In the genomic region with DNA sequence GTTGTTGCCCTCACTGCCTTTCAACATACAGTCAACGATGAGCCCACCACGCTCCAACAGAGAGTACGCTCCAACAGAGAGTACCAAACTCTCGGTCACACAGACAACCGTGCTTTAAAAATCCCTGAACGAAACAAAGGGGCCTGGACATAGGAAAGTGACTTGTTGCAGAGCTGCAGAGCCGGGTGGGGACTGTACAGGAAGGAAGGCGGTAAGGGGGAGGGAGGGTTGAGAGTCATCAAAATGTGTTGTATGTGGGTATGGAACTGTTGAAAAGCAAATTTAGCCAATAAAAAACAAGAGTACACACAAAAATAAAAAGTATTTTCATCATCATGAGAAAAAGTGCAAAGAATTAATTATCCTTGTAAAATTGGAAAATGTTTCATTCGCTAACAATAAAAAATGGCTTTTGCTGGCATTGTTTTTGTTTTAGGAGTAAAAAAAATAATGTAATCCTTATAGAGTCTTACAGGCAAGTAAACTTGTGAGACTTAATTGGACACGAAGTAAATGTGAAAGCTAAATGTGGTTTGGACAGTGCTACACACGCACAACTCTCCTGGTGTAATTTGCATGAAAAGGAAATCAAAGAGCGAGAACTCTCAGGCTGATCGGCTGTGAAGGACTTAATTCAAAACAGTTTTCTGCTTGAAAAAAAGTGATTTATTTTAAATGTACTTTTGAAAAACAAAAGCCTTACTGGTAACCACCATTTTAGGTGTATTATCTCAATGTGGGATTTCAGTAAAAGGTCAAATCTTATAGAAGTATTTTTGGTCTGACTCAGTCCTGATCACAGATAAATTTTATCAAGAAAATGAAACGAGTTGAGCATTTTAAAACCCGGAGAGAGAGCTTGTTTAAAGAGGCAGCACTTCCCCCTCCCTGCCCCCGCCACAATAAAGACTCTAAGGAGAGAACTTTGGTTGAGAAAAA, we compare ENCODE assay signal across 9 mouse cellular contexts.
DNase-seq lines count a peak whose midpoint lies in the region; ATAC-seq and TF ChIP-seq lines count a peak whose summit lies in the region.
"Had no signal": no experiment of that assay in that cellular context is flagged by ENCODE, and none has a peak within 500 bp of the region (broad histone marks: within the 10 kb centered on the region; RNA-seq: fewer than 3 reads in every experiment).

No protein-coding gene starts in this region.

- no peaks in the 10 kb centered on the region for H3K36me3 ChIP-seq in embryonic facial prominence, embryonic 15.5 days
- H3K36me3 ChIP-seq in limb, embryonic 11.5 days (ENCODE audit: control insufficient read depth, insufficient read depth, low read length): no peaks in the 10 kb centered on the region
- H3K36me3 ChIP-seq: stomach, embryonic 15.5 days had no signal

- WGBS in embryonic facial prominence, embryonic 15.5 days: 26% methylated on average over 16 of the region's 16 CpGs
- 24% methylated on average over 16 of the region's 16 CpGs for WGBS in limb, embryonic 11.5 days

- intact Hi-C loops in gastrocnemius, adult 2 months (cut with DNase I): no loop called here
- intact Hi-C loops in gastrocnemius, postnatal 14 days (cut with DNase I; ENCODE audit: low total_unique reads): no loop called here
- intact Hi-C loops in left cerebral cortex, postnatal 10 days (cut with DNase I): no loop called here

- no peak for DNase-seq in gastrocnemius, adult 2 months
- no peak for DNase-seq in gastrocnemius, postnatal 14 days
- peak; percentile 39 to 40 for DNase-seq in B cell, adult 2 months
- peak; percentile 55 for DNase-seq in limb, embryonic 11.5 days (ENCODE audit: low spot score)
- DNase-seq in cerebellum, postnatal 25 days: no peak
- no peak for DNase-seq in left cerebral cortex, postnatal 10 days (ENCODE audit: extremely low spot score in 1 of 2, low spot score in 2 of 2)
- no peak for DNase-seq in frontal cortex, postnatal 14 days (ENCODE audit: low spot score in 2 of 2)

- no peaks in the 10 kb centered on the region for H3K27me3 ChIP-seq in embryonic facial prominence, embryonic 15.5 days
- no peaks in the 10 kb centered on the region for H3K27me3 ChIP-seq in limb, embryonic 11.5 days (ENCODE audit: control insufficient read depth, insufficient read depth, low read length)
- H3K27me3 ChIP-seq: stomach, embryonic 15.5 days had no signal

- H3K4me1 ChIP-seq in embryonic facial prominence, embryonic 15.5 days: no peaks in the 10 kb centered on the region
- peaks cover 14% of the 10 kb centered on the region; the same call in 1 of the 2 replicates for H3K4me1 ChIP-seq in limb, embryonic 11.5 days (ENCODE audit: control insufficient read depth, insufficient read depth, low read length)
- H3K4me1 ChIP-seq: stomach, embryonic 15.5 days had no signal

- no peak for TF ChIP-seq CTCF in gastrocnemius, adult 2 months (IDR thresholded peaks at IDR 0.05)

- H3K9ac ChIP-seq in embryonic facial prominence, embryonic 15.5 days: no peak overlapping the region
- no peak overlapping the region for H3K9ac ChIP-seq in limb, embryonic 11.5 days (ENCODE audit: low read length)
- H3K9ac ChIP-seq: stomach, embryonic 15.5 days had no signal

- ATAC-seq in embryonic facial prominence, embryonic 15.5 days (ENCODE audit: insufficient number of reproducible peaks, low FRiP score, low TSS enrichment, low read depth): no peak
- ATAC-seq in limb, embryonic 11.5 days (ENCODE audit: insufficient number of reproducible peaks, low FRiP score, low TSS enrichment, low read depth): no peak

- H3K4me3 ChIP-seq in gastrocnemius, adult 2 months: peak overlapping the region; percentile 56
- H3K4me3 ChIP-seq in embryonic facial prominence, embryonic 15.5 days (replicated peaks): no peak overlapping the region
- no peak overlapping the region for H3K4me3 ChIP-seq in limb, embryonic 11.5 days (ENCODE audit: low read depth, low read length)
- H3K4me3 ChIP-seq: stomach, embryonic 15.5 days had no signal

- H3K4me2 ChIP-seq in embryonic facial prominence, embryonic 15.5 days (replicated peaks): 0 out of 2 replicates have a peak overlapping the region, but pooled peaks have one; percentile 17
- H3K4me2 ChIP-seq in limb, embryonic 11.5 days (ENCODE audit: low read depth, severe bottlenecking): no peak overlapping the region
- H3K4me2 ChIP-seq: stomach, embryonic 15.5 days had no signal

- no peaks in the 10 kb centered on the region for H3K9me3 ChIP-seq in embryonic facial prominence, embryonic 15.5 days (replicated peaks)
- no peaks in the 10 kb centered on the region for H3K9me3 ChIP-seq in limb, embryonic 11.5 days (ENCODE audit: control insufficient read depth, low read length)
- H3K9me3 ChIP-seq: stomach, embryonic 15.5 days had no signal

- H3K27ac ChIP-seq in gastrocnemius, adult 2 months: peak overlapping the region; percentile 44
- peak overlapping the region; percentile 66 for H3K27ac ChIP-seq in embryonic facial prominence, embryonic 15.5 days (replicated peaks)
- H3K27ac ChIP-seq in limb, embryonic 11.5 days (replicated peaks; ENCODE audit: low read depth, low read length): peak overlapping the region; percentile 81
- H3K27ac ChIP-seq: stomach, embryonic 15.5 days had no signal

Comparison
In these comparisons a context has a peak if more than half of its experiments do, and no peak if none do; other contexts are left out.
1. DNase-seq: peak in B cell, adult 2 months (2 of 2) and limb, embryonic 11.5 days (single experiment); none in gastrocnemius, adult 2 months (single experiment), gastrocnemius, postnatal 14 days (single experiment), cerebellum, postnatal 25 days (0 of 2), left cerebral cortex, postnatal 10 days (0 of 2) and frontal cortex, postnatal 14 days (0 of 2).
2. Peak in every context shown above with its lines, with median percentiles within 50 percentile points of each other: H3K27ac ChIP-seq.